Mouse (Mus musculus) myocyte (in vitro differentiated cells): ENCODE results near the gene Zer1. TPM values are rescaled to one million over a fixed set of nuclear protein-coding genes. Genes with fewer than 3 reads are reported as not detected.

Source experiments
- H3K27me3 ChIP-seq: one replicate; pipeline ENCODE4 v1.6.1; 2011; ENCODE audit not compliant: control insufficient read depth, insufficient read depth, insufficient read length
- H3K36me3 ChIP-seq: one replicate; pipeline ENCODE4 v1.6.1; 2011; ENCODE audit not compliant: control insufficient read depth, insufficient read depth
- H3K4me2 ChIP-seq: one replicate; pipeline ENCODE4 v1.6.1; 2011; ENCODE audit warnings: low read depth, control low read depth
- H3K4me3 ChIP-seq: one replicate; pipeline ENCODE4 v1.5.1; 2011; ENCODE audit warnings: mild to moderate bottlenecking, control low read depth, moderate library complexity
- H3K79me2 ChIP-seq: one replicate; pipeline ENCODE4 v1.6.1; 2011; ENCODE audit not compliant: control insufficient read depth, insufficient read depth
- H3ac ChIP-seq: one replicate; pipeline ENCODE4 v1.6.1; 2011; ENCODE audit not compliant: control insufficient read depth, insufficient read length
- CEBPB ChIP-seq: IDR thresholded peaks from 2 replicates; pipeline ENCODE4 v1.6.1; 2011; ENCODE audit warnings: mild to moderate bottlenecking, moderate library complexity; ENCODE audit not compliant: poor library complexity, insufficient read depth, severe bottlenecking
- E2F4 ChIP-seq: IDR thresholded peaks from one replicate; pipeline ENCODE4 v1.6.1; 2011; ENCODE audit warnings: mild to moderate bottlenecking, control low read depth, moderate library complexity; ENCODE audit not compliant: insufficient read depth
- MAX ChIP-seq: IDR thresholded peaks from one replicate; pipeline ENCODE4 v1.6.1; 2011; ENCODE audit warnings: low read depth, mild to moderate bottlenecking, control low read depth
- MYOD1 ChIP-seq, 3 experiments: IDR thresholded peaks; one replicate each; pipeline ENCODE4 v1.6.1; 2011; ENCODE audit warnings: control low read depth in 2 of 3, low read depth in 2 of 3, mild to moderate bottlenecking in 2 of 3, moderate library complexity in 1 of 3; ENCODE audit not compliant: insufficient read length in 2 of 3, control insufficient read depth in 1 of 3
- MYOG ChIP-seq, 3 experiments: IDR thresholded peaks; one replicate each; pipeline ENCODE4 v1.6.1; 2011; ENCODE audit warnings: control low read depth in 2 of 3, low read depth in 2 of 3, mild to moderate bottlenecking in 2 of 3; ENCODE audit not compliant: insufficient read length in 2 of 3, control insufficient read depth in 1 of 3, insufficient read depth in 1 of 3
- POLR2A ChIP-seq: IDR thresholded peaks from one replicate; pipeline ENCODE4 v1.6.1; 2011; ENCODE audit warnings: low read depth, mild to moderate bottlenecking, control low read depth, moderate library complexity; ENCODE audit not compliant: insufficient read length
- POLR2AphosphoS2 ChIP-seq: IDR thresholded peaks from one replicate; pipeline ENCODE4 v1.6.1; 2011; ENCODE audit warnings: low read depth, control low read depth; ENCODE audit not compliant: insufficient read length
- REST ChIP-seq: IDR thresholded peaks from one replicate; pipeline ENCODE4 v1.6.1; 2011; ENCODE audit warnings: mild to moderate bottlenecking, control low read depth, moderate library complexity; ENCODE audit not compliant: insufficient read depth, insufficient read length
- SRF ChIP-seq: IDR thresholded peaks from one replicate; pipeline ENCODE4 v1.6.1; 2011; ENCODE audit warnings: low read depth; ENCODE audit not compliant: control insufficient read depth, insufficient read length
- TCF12 ChIP-seq: IDR thresholded peaks from one replicate; pipeline ENCODE4 v1.6.1; 2011; ENCODE audit warnings: mild to moderate bottlenecking, control low read depth; ENCODE audit not compliant: poor library complexity, insufficient read depth, severe bottlenecking
- TCF3 ChIP-seq: IDR thresholded peaks from one replicate; pipeline ENCODE4 v1.6.1; 2011; ENCODE audit warnings: low read depth, control low read depth; ENCODE audit not compliant: insufficient read length
- USF1 ChIP-seq: IDR thresholded peaks from one replicate; pipeline ENCODE4 v1.6.1; 2011; ENCODE audit warnings: low read depth, mild to moderate bottlenecking, control low read depth, moderate library complexity
- polyA plus RNA-seq: library from polyadenylated mRNA; unstranded; fragments of >200 nt; fragmentation: generic; extraction: Trizol; gene quantifications from one replicate; pipeline ENCODE4 v1.2.1, GENCODE M21; 2012; ENCODE audit warnings: missing spikeins

Zer1 gene
- polyA plus RNA-seq, 1 experiment = 13.1 TPM

- Histone ChIP-seq H3ac (no peak overlapping the region), H3K4me2 (no peak overlapping the region), H3K79me2 (no peaks in the 10 kb centered on the region), H3K4me3 (no peak overlapping the region), H3K36me3 (peaks cover 18% of the 10 kb centered on the region), H3K27me3 (no peaks in the 10 kb centered on the region)
- TF ChIP-seq MYOD1 (IDR thresholded peaks at IDR 0.05; ENCODE audit: control insufficient read depth in 1 of 3, insufficient read length in 2 of 3, low read depth in 2 of 3) (no peak), CEBPB (no peak), E2F4 (no peak), USF1 (no peak), REST (no peak), MYOG (IDR thresholded peaks at IDR 0.05; ENCODE audit: control insufficient read depth in 1 of 3, insufficient read depth in 1 of 3, insufficient read length in 2 of 3, low read depth in 2 of 3) (no peak), TCF12 (no peak), SRF (no peak), POLR2AphosphoS2 (no peak), MAX (no peak), TCF3 (no peak)
Observed at GRCm38 (mm10) chr2:30075625-30076024, 48.8 kb downstream of the Zer1 start.

- Histone ChIP-seq H3K27me3 (no peaks in the 10 kb centered on the region), H3K36me3 (peaks cover 40% of the 10 kb centered on the region)
Observed at GRCm38 (mm10) chr2:30073285-30073684, 51.1 kb downstream of the Zer1 start.

GRCm38 (mm10) chr2:30072875-30073274, 51.5 kb downstream of the Zer1 start:
- TF ChIP-seq E2F4 = no peak
- no peak for TF ChIP-seq USF1
- TF ChIP-seq POLR2AphosphoS2 = no peak
- TF ChIP-seq REST = no peak
- TF ChIP-seq MYOD1 (IDR thresholded peaks at IDR 0.05; ENCODE audit: control insufficient read depth in 1 of 3, insufficient read length in 2 of 3, low read depth in 2 of 3) = no peak
- no peak for TF ChIP-seq CEBPB
- TF ChIP-seq MYOG (IDR thresholded peaks at IDR 0.05; ENCODE audit: control insufficient read depth in 1 of 3, insufficient read depth in 1 of 3, insufficient read length in 2 of 3, low read depth in 2 of 3) = no peak
- TF ChIP-seq MAX = no peak
- TF ChIP-seq POLR2A = no peak
- TF ChIP-seq TCF3 = no peak
- no peak for TF ChIP-seq SRF
- no peak for TF ChIP-seq TCF12
- H3K79me2 ChIP-seq = peaks cover 21% of the 10 kb centered on the region
- H3ac ChIP-seq = no peak overlapping the region
- H3K4me2 ChIP-seq = no peak overlapping the region
- no peaks in the 10 kb centered on the region for H3K27me3 ChIP-seq
- H3K36me3 ChIP-seq = peaks cover 40% of the 10 kb centered on the region
- H3K4me3 ChIP-seq = no peak overlapping the region

More at GRCm38 (mm10) chr2:30073285-30073684, 51.1 kb downstream of the Zer1 start:
- Histone ChIP-seq H3K79me2 (peaks cover 17% of the 10 kb centered on the region), H3K4me2 (no peak overlapping the region), H3K4me3 (no peak overlapping the region), H3ac (no peak overlapping the region)
- TF ChIP-seq POLR2AphosphoS2 = no peak
- TF ChIP-seq POLR2A = peak; percentile 23

- H3K79me2 ChIP-seq = peaks cover 57% of the 10 kb centered on the region
- peaks cover 32% of the 10 kb centered on the region for H3K36me3 ChIP-seq
- H3ac ChIP-seq = no peak overlapping the region
- peak overlapping the region; percentile 52 for H3K4me3 ChIP-seq
- TF ChIP-seq MAX (no peak), MYOD1 (IDR thresholded peaks at IDR 0.05; ENCODE audit: control insufficient read depth in 1 of 3, insufficient read length in 2 of 3, low read depth in 2 of 3) (no peak), SRF (no peak), E2F4 (no peak), TCF12 (no peak), POLR2A (no peak), TCF3 (no peak), REST (no peak), USF1 (no peak), MYOG (IDR thresholded peaks at IDR 0.05; ENCODE audit: control insufficient read depth in 1 of 3, insufficient read depth in 1 of 3, insufficient read length in 2 of 3, low read depth in 2 of 3) (no peak), CEBPB (no peak), POLR2AphosphoS2 (no peak)
- H3K27me3 ChIP-seq = no peaks in the 10 kb centered on the region
- peak overlapping the region; percentile 83 for H3K4me2 ChIP-seq
Observed at GRCm38 (mm10) chr2:30067962-30068361, 56.4 kb downstream of the Zer1 start.

- Histone ChIP-seq H3K4me2 (peak overlapping the region; percentile 83), H3K27me3 (no peaks in the 10 kb centered on the region), H3K36me3 (peaks cover 25% of the 10 kb centered on the region), H3K4me3 (peak overlapping the region; percentile 52), H3ac (peak overlapping the region; percentile 81), H3K79me2 (peaks cover 59% of the 10 kb centered on the region)
- TF ChIP-seq CEBPB (no peak), MYOD1 (IDR thresholded peaks at IDR 0.05; ENCODE audit: control insufficient read depth in 1 of 3, insufficient read length in 2 of 3, low read depth in 2 of 3) (peak in 1 of 3 experiments; percentile 1), POLR2A (peak; percentile 33), MYOG (IDR thresholded peaks at IDR 0.05; ENCODE audit: control insufficient read depth in 1 of 3, insufficient read depth in 1 of 3, insufficient read length in 2 of 3, low read depth in 2 of 3) (peak in 1 of 3 experiments; percentile 17), E2F4 (no peak)
Observed at GRCm38 (mm10) chr2:30067031-30067888, 57.1 kb downstream of the Zer1 start.
